Mouse (Mus musculus) liver, embryonic 14.5 days (tissue): ENCODE measurements at regions not wholly inside any gene's neighbourhood (a gene's known extent, or its start where the extent isn't known, plus 50 kb on each side); places are given as distances from the start of the nearest gene placed in this dataset.

Experiments used
- CTCF ChIP-seq: IDR thresholded peaks from 2 replicates; pipeline ENCODE4 v1.5.1; 2016; ENCODE audit warnings: antibody characterized with exemption, low read depth, control low read depth
- EP300 ChIP-seq: IDR thresholded peaks from 2 replicates; pipeline ENCODE4 v1.6.1; 2016; ENCODE audit warnings: antibody characterized with exemption, low read depth

DNA sequence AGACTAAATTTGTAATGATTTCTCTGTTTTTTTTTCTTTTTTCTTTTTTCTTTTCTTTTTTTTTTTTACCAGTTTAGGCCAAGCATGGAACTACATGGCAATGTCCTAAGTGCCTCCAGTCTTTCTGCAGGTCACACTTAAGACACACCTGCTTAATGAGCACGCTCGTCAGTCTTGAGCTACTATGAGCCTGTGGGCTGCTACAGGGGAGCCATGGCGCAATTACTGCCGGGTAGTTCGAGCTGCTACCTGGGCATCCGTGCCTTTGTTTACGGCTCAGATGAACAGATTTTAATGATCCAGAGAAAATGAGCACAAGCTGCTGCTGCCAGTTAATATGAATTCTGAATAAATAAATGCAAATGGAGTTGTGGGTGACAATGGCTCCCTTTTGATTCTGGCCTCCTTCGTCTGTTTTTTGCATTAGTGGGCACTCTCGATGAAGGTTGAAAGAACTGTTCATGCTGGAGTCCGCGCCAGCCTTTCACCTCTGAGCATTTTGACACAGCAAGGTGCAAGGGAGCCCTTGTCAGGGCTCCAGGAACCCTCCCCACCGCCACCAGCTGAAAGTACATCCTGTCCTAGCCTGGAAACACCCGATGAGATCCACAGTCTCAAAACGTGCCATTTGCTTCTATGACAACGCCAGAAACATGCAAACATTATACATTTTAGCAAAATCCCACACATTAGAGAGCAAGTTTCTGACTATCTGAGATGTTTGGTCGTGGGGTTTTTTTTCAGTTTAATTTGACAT, 81.3 kb upstream of the 1700025G04Rik start:
- TF ChIP-seq EP300 (no peak), CTCF (no peak)
